Comparison of ENCODE assay signal across 23 mouse cellular contexts in the genomic region with DNA sequence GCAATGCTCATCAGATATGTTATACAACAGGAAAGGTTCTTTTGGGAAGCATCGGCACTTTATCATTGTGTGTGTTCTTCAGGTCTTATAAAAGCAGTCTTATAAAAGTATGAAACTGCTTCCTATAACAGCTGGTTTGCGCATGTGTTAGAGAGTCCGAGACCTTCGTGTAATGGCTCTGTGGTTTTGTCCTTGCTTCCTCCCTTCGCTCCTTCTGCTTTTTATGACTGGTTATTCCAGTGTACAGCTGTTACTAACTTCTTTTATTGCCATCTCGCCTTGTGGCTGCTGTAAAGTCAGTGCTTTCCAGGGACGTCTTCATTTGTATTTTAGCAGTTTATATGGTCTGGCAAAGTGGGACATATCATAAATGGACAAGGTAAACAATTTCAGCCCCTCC. TPM values are rescaled to one million over a fixed set of nuclear protein-coding genes. Genes with fewer than 3 reads are reported as not detected.
DNase-seq lines count a peak whose midpoint lies in the region; ATAC-seq and TF ChIP-seq lines count a peak whose summit lies in the region.
"Had no signal": no experiment of that assay in that cellular context is flagged by ENCODE, and none has a peak within 500 bp of the region (broad histone marks: within the 10 kb centered on the region; RNA-seq: fewer than 3 reads in every experiment).

No protein-coding gene starts in this region.

- H3K27ac ChIP-seq in gastrocnemius, adult 2 months = peak overlapping the region; percentile 43
- no peak overlapping the region for H3K27ac ChIP-seq in testis, adult 2 months (ENCODE audit: control insufficient read depth, insufficient read depth, low read depth, low read length)
- no peak overlapping the region for H3K27ac ChIP-seq in forebrain, embryonic 15.5 days (replicated peaks)
- H3K27ac ChIP-seq: embryonic facial prominence, embryonic 15.5 days; heart, embryonic 15.5 days; hindbrain, embryonic 12.5 days; limb, embryonic 13.5 days; liver, embryonic 15.5 days; stomach, embryonic 15.5 days had no signal

- TF ChIP-seq POLR2A in testis, adult 2 months (IDR thresholded peaks at IDR 0.05; ENCODE audit: control insufficient read depth, low read depth, low read length) = no peak
- TF ChIP-seq POLR2A in myocyte (IDR thresholded peaks at IDR 0.05; ENCODE audit: insufficient read length, low read depth) = no peak

- H3K4me2 ChIP-seq in myocyte (ENCODE audit: low read depth) = peak overlapping the region; percentile 31
- no peak overlapping the region for H3K4me2 ChIP-seq in forebrain, embryonic 15.5 days (replicated peaks)
- H3K4me2 ChIP-seq: embryonic facial prominence, embryonic 15.5 days; heart, embryonic 15.5 days; hindbrain, embryonic 12.5 days; limb, embryonic 13.5 days; liver, embryonic 15.5 days; stomach, embryonic 15.5 days had no signal

- H3K9ac ChIP-seq in forebrain, embryonic 15.5 days (replicated peaks) = no peak overlapping the region
- H3K9ac ChIP-seq: embryonic facial prominence, embryonic 15.5 days; heart, embryonic 15.5 days; hindbrain, embryonic 12.5 days; limb, embryonic 13.5 days; liver, embryonic 15.5 days; stomach, embryonic 15.5 days had no signal

- no peaks in the 10 kb centered on the region for H3K36me3 ChIP-seq in testis, adult 2 months (ENCODE audit: control insufficient read depth, insufficient read depth, low read length)
- no peaks in the 10 kb centered on the region for H3K36me3 ChIP-seq in myocyte (ENCODE audit: control insufficient read depth, insufficient read depth)
- 0 out of 2 replicates have a peak, but pooled peaks cover 2% of the 10 kb centered on the region for H3K36me3 ChIP-seq in forebrain, embryonic 15.5 days
- H3K36me3 ChIP-seq: embryonic facial prominence, embryonic 15.5 days; heart, embryonic 15.5 days; hindbrain, embryonic 12.5 days; limb, embryonic 13.5 days; stomach, embryonic 15.5 days had no signal

- no peak for ATAC-seq in forebrain, embryonic 15.5 days (replicated peaks)
- ATAC-seq: CD4-positive, CD25-positive, alpha-beta regulatory T cell, adult 4 months; inflammation-experienced regulatory T-cells, adult 6 months had no signal

- no peaks in the 10 kb centered on the region; the same call in 1 of the 2 replicates for H3K4me1 ChIP-seq in testis, adult 2 months (ENCODE audit: control insufficient read depth, insufficient read depth, low read length)
- H3K4me1 ChIP-seq in forebrain, embryonic 15.5 days = peaks cover 12% of the 10 kb centered on the region

- intact Hi-C loops in gastrocnemius, adult 2 months (cut with DNase I) = loop anchor here (5.0 kb wide), 1 partner anchor 35 kb away; no protein-coding TSS in a partner anchor
- intact Hi-C loops in gastrocnemius, postnatal 36 days (cut with DNase I) = loop anchor here (10.0 kb wide), 2 partner anchors 67 to 113 kb away; a partner anchor contains a TSS

- no peak overlapping the region for H3K4me3 ChIP-seq in gastrocnemius, adult 2 months
- peak overlapping the region; percentile 51; the same call in 1 of the 2 replicates for H3K4me3 ChIP-seq in testis, adult 2 months (ENCODE audit: control insufficient read depth, low read depth, low read length)
- H3K4me3 ChIP-seq in myocyte = no peak overlapping the region
- H3K4me3 ChIP-seq in forebrain, embryonic 15.5 days = no peak overlapping the region
- H3K4me3 ChIP-seq: embryonic facial prominence, embryonic 15.5 days; heart, embryonic 15.5 days; hindbrain, embryonic 12.5 days; limb, embryonic 13.5 days; liver, embryonic 15.5 days; stomach, embryonic 15.5 days had no signal

- H3K9me3 ChIP-seq in forebrain, embryonic 15.5 days = no peaks in the 10 kb centered on the region
- H3K9me3 ChIP-seq: embryonic facial prominence, embryonic 15.5 days; heart, embryonic 15.5 days; hindbrain, embryonic 12.5 days; limb, embryonic 13.5 days; liver, embryonic 15.5 days; stomach, embryonic 15.5 days had no signal

- TF ChIP-seq CTCF in gastrocnemius, adult 2 months (IDR thresholded peaks at IDR 0.05) = no peak
- no peak for TF ChIP-seq CTCF in testis, adult 2 months (IDR thresholded peaks at IDR 0.05; ENCODE audit: control insufficient read depth, insufficient read depth, insufficient replicate concordance, low read depth, low read length)

- H3K27me3 ChIP-seq in testis, adult 2 months (ENCODE audit: control insufficient read depth, insufficient read depth, low read length) = no peaks in the 10 kb centered on the region
- no peaks in the 10 kb centered on the region for H3K27me3 ChIP-seq in myocyte (ENCODE audit: control insufficient read depth, insufficient read depth, insufficient read length)
- H3K27me3 ChIP-seq in forebrain, embryonic 15.5 days = no peaks in the 10 kb centered on the region
- H3K27me3 ChIP-seq: embryonic facial prominence, embryonic 15.5 days; heart, embryonic 15.5 days; hindbrain, embryonic 12.5 days; liver, embryonic 15.5 days; stomach, embryonic 15.5 days had no signal

- no peak for DNase-seq in gastrocnemius, adult 2 months
- DNase-seq in gastrocnemius, postnatal 36 days = no peak
- DNase-seq in testis, postnatal 14 days (ENCODE audit: low spot score) = no peak
- no peak for DNase-seq in spleen, postnatal 10 days (ENCODE audit: low spot score in 2 of 2)
- DNase-seq in ovary, postnatal 14 days (ENCODE audit: low spot score) = no peak
- DNase-seq: adrenal gland, postnatal 14 days; cerebellum, adult 11 months; cerebellum, postnatal 14 days; heart, adult 18-20 months; lung, postnatal 10 days; right cerebral cortex, adult 18-20 months; spleen, adult 18-20 months had no signal

- WGBS in forebrain, embryonic 15.5 days = 91% methylated on average over 7 of the region's 7 CpGs

- peaks cover 21% of the 10 kb centered on the region for H3K79me2 ChIP-seq in myocyte (ENCODE audit: control insufficient read depth, insufficient read depth)

- no peak overlapping the region for H3ac ChIP-seq in myocyte (ENCODE audit: control insufficient read depth, insufficient read length)

TF ChIP-seq in myocyte, 11 proteins besides CTCF, POLR2A, EP300 and RAD21:
- TF ChIP-seq MYOG (IDR thresholded peaks at IDR 0.05; ENCODE audit: control insufficient read depth in 1 of 3, insufficient read depth in 1 of 3, insufficient read length in 2 of 3, low read depth in 2 of 3) = peak in 1 of 3 experiments; percentile 42
- no peak for TF ChIP-seq SRF (IDR thresholded peaks at IDR 0.05; ENCODE audit: control insufficient read depth, insufficient read length, low read depth)
- no peak for TF ChIP-seq TCF12 (IDR thresholded peaks at IDR 0.05; ENCODE audit: insufficient read depth, poor library complexity, severe bottlenecking)
- no peak for TF ChIP-seq CEBPB (IDR thresholded peaks at IDR 0.05; ENCODE audit: insufficient read depth, poor library complexity, severe bottlenecking)
- no peak for TF ChIP-seq MAX (IDR thresholded peaks at IDR 0.05; ENCODE audit: low read depth)
- no peak for TF ChIP-seq REST (IDR thresholded peaks at IDR 0.05; ENCODE audit: insufficient read depth, insufficient read length)
- no peak for TF ChIP-seq E2F4 (IDR thresholded peaks at IDR 0.05; ENCODE audit: insufficient read depth)
- peak in 1 of 3 experiments; percentile 3 for TF ChIP-seq MYOD1 (IDR thresholded peaks at IDR 0.05; ENCODE audit: control insufficient read depth in 1 of 3, insufficient read length in 2 of 3, low read depth in 2 of 3)
- no peak for TF ChIP-seq POLR2AphosphoS2 (IDR thresholded peaks at IDR 0.05; ENCODE audit: insufficient read length, low read depth)
- TF ChIP-seq TCF3 (IDR thresholded peaks at IDR 0.05; ENCODE audit: insufficient read length, low read depth) = no peak
- TF ChIP-seq USF1 (IDR thresholded peaks at IDR 0.05; ENCODE audit: low read depth) = no peak

RNA-seq across cellular contexts. Expression of a gene that starts 4.2 kb away (rescaled TPM):
- total RNA-seq in gastrocnemius, adult 2 months (2021) = 10 to 100 TPM; 20.4 to 22.8 TPM
- total RNA-seq in gastrocnemius, postnatal 36 days (2021) = 10 to 100 TPM; 18.5 to 20.1 TPM
- 5.6 and 5.8 TPM in 2 replicates for polyA plus RNA-seq in testis, adult 2 months (2012; rRNA removed)
- polyA plus RNA-seq in myocyte (2012; fragmentation: generic; extraction: Trizol) = 1.3 TPM
- polyA plus RNA-seq in forebrain, embryonic 15.5 days (2015; fragmentation: Nextera tagmentation; extraction: Ambion mirVana) = 8.3 and 9.4 TPM in 2 replicates
